Mouse (Mus musculus) c-Kit-positive CD71-positive TER-119-positive erythroid progenitor cells, embryonic 14.5 days (primary cell): ENCODE data around the gene Mark2.
"Not testable (repeated sequence)": the region's sequence is repeated elsewhere in the genome, so short reads cannot be mapped to it uniquely, and the experiment has no call there.

Source experiments
- DNase-seq: peaks from one replicate; pipeline ENCODE4 v3.0.0-alpha.2; 2013; ENCODE audit warnings: low spot score

Mark2 gene

GRCm38 (mm10) chr19:7341512-7342397 is at the start of gene Mark2:
Gene Mark2 (minus strand): TSS chr19:7341860.
- peak; percentile 100 for DNase-seq

GRCm38 (mm10) chr19:7388488-7388887 is 46.8 kb upstream of the Mark2 start:
- no peak for DNase-seq

- no peak for DNase-seq
These were observed 44.4 kb upstream of the Mark2 start for GRCm38 (mm10) chr19:7386042-7386441.

- DNase-seq: peak; percentile 90
These were observed 41.5 kb upstream of the Mark2 start, which contains the start of gene Spindoc for GRCm38 (mm10) chr19:7382903-7383865. Gene Spindoc (minus strand): TSS chr19:7382994.

GRCm38 (mm10) chr19:7382248-7382902 is 40.7 kb upstream of the Mark2 start:
- DNase-seq: peak; percentile 27

GRCm38 (mm10) chr19:7381906-7382247 is 40.2 kb upstream of the Mark2 start:
- no peak for DNase-seq

- no peak for DNase-seq
These were observed 36.0 kb upstream of the Mark2 start for GRCm38 (mm10) chr19:7377639-7378038.

GRCm38 (mm10) chr19:7374491-7374890 is 32.8 kb upstream of the Mark2 start:
- DNase-seq: no peak

- not testable (repeated sequence) for DNase-seq
These were observed 27.8 kb upstream of the Mark2 start for GRCm38 (mm10) chr19:7369469-7369868.

- DNase-seq: no peak
These were observed 12.0 kb upstream of the Mark2 start for GRCm38 (mm10) chr19:7353636-7354035.

- DNase-seq: no peak
These were observed 11.3 kb upstream of the Mark2 start for GRCm38 (mm10) chr19:7352809-7353495.

GRCm38 (mm10) chr19:7349993-7350392 is 8.3 kb upstream of the Mark2 start:
- DNase-seq: no peak

- no peak for DNase-seq
These were observed 3.6 kb upstream of the Mark2 start for GRCm38 (mm10) chr19:7345235-7345755.

- DNase-seq: no peak
These were observed 986 bp upstream of the Mark2 start for GRCm38 (mm10) chr19:7342646-7343045.

- peak; percentile 39 for DNase-seq
These were observed 732 bp downstream of the Mark2 start for GRCm38 (mm10) chr19:7340780-7341475.

- DNase-seq: no peak
These were observed 1.3 kb downstream of the Mark2 start for GRCm38 (mm10) chr19:7340371-7340779.

- no peak for DNase-seq
These were observed 1.8 kb downstream of the Mark2 start for GRCm38 (mm10) chr19:7339867-7340266.

GRCm38 (mm10) chr19:7339026-7339425 is 2.6 kb downstream of the Mark2 start:
- DNase-seq: no peak

GRCm38 (mm10) chr19:7337781-7338342 is 3.8 kb downstream of the Mark2 start:
- no peak for DNase-seq

GRCm38 (mm10) chr19:7335656-7336055 is 6.0 kb downstream of the Mark2 start:
- no peak for DNase-seq
